Mouse (Mus musculus) limb, embryonic 12.5 days (tissue): ENCODE results near the gene Pheta2. TPM values are rescaled to one million over a fixed set of nuclear protein-coding genes. Genes with fewer than 3 reads are reported as not detected.
"Not testable (repeated sequence)": the region's sequence is repeated elsewhere in the genome, so short reads cannot be mapped to it uniquely, and the experiment has no call there.

ENCODE experiments used
- ATAC-seq: fragments of 200-750 bp; cut with Nextera tagmentation; 2 replicates; pipeline ENCODE4 v1.8.0; 2017; ENCODE audit warnings: low read depth, moderate TSS enrichment; ENCODE audit not compliant: insufficient number of reproducible peaks, insufficient read depth, low FRiP score, low TSS enrichment
- H3K27ac ChIP-seq: fragments of 300-500 bp; sonication (generic); 2 replicates; pipeline ENCODE4 v1.5.1; 2016; ENCODE audit warnings: mild to moderate bottlenecking, moderate library complexity
- H3K27me3 ChIP-seq: fragments of 300-500 bp; sonication (generic); 2 replicates; pipeline ENCODE4 v1.6.1; 2016; ENCODE audit warnings: mild to moderate bottlenecking, moderate library complexity
- H3K36me3 ChIP-seq: fragments of 300-500 bp; sonication (generic); 2 replicates; pipeline ENCODE4 v1.6.1; 2016; ENCODE audit warnings: mild to moderate bottlenecking, moderate library complexity
- H3K4me1 ChIP-seq: fragments of 300-500 bp; sonication (generic); replicated peaks from 2 replicates; pipeline ENCODE4 v1.6.1; 2016
- H3K4me2 ChIP-seq: fragments of 300-500 bp; sonication (generic); 2 replicates; pipeline ENCODE4 v1.6.1; 2016; ENCODE audit warnings: mild to moderate bottlenecking, moderate library complexity
- H3K4me3 ChIP-seq: fragments of 300-500 bp; sonication (generic); replicated peaks from 2 replicates; pipeline ENCODE4 v1.5.1; 2016; ENCODE audit warnings: mild to moderate bottlenecking
- H3K9ac ChIP-seq: fragments of 300-500 bp; sonication (generic); replicated peaks from 2 replicates; pipeline ENCODE4 v1.6.1; 2016; ENCODE audit warnings: mild to moderate bottlenecking, moderate library complexity
- H3K9me3 ChIP-seq: fragments of 300-500 bp; sonication (generic); 2 replicates; pipeline ENCODE4 v1.6.1; 2016; ENCODE audit warnings: mild to moderate bottlenecking, moderate library complexity
- WGBS: fragments of 180-500 bp; shearing (Covaris S2); methylation state at CpG from one replicate; pipeline ENCODE4 v1.1.7; 2016; 5-methylcytosine and 5-hydroxymethylcytosine counted together
- polyA plus RNA-seq: library from polyadenylated mRNA; unstranded; fragments of >200 nt; fragmentation: Nextera tagmentation; extraction: Ambion mirVana; gene quantifications from 2 replicates; pipeline ENCODE4 v1.2.1, GENCODE M21; 2016

Pheta2 gene
- polyA plus RNA-seq, 1 experiment from 2014 or later, result 11.0 TPM

GRCm38 (mm10) chr15:82353078-82353744 lies 14.5 kb downstream of the Pheta2 start:
- Histone ChIP-seq H3K9ac (peak overlapping the region; percentile 93), H3K27ac (peak overlapping the region; percentile 84), H3K9me3 (no peaks in the 10 kb centered on the region), H3K4me3 (peak overlapping the region; percentile 93), H3K27me3 (no peaks in the 10 kb centered on the region), H3K4me2 (peak overlapping the region; percentile 86), H3K36me3 (peaks cover 35% of the 10 kb centered on the region), H3K4me1 (peaks cover 19% of the 10 kb centered on the region)
- WGBS, result 32% methylated on average over 14 of the region's 14 CpGs
- ATAC-seq, result no peak

- no peak; the same call in 1 of the 2 replicates for ATAC-seq
- WGBS, result under 1% methylated on average over 23 of the region's 23 CpGs
- Histone ChIP-seq H3K4me2 (peak overlapping the region; percentile 86), H3K9me3 (no peaks in the 10 kb centered on the region), H3K27me3 (no peaks in the 10 kb centered on the region), H3K4me1 (peaks cover 23% of the 10 kb centered on the region), H3K4me3 (peak overlapping the region; percentile 93), H3K9ac (peak overlapping the region; percentile 93), H3K36me3 (peaks cover 30% of the 10 kb centered on the region), H3K27ac (peak overlapping the region; percentile 84)
Measured at GRCm38 (mm10) chr15:82353745-82354113, 15.0 kb downstream of the Pheta2 start.

GRCm38 (mm10) chr15:82354126-82354945 lies 15.6 kb downstream of the Pheta2 start, which contains the start of gene Ndufa6:
Gene Ndufa6 (minus strand): TSS chr15:82354322.
- Histone ChIP-seq H3K4me2 (peak within 1 kb of the TSS; percentile 86), H3K4me1 (peaks cover 29% of the 10 kb centered on the region), H3K27me3 (no peaks in the 10 kb centered on the region), H3K27ac (peak within 1 kb of the TSS; percentile 85), H3K36me3 (peaks cover 24% of the 10 kb centered on the region), H3K9me3 (no peaks in the 10 kb centered on the region), H3K9ac (peak within 1 kb of the TSS; percentile 93), H3K4me3 (peak within 1 kb of the TSS; percentile 93)
- 2% methylated on average over 57 of the region's 57 CpGs for WGBS
- peak; percentile 99 for ATAC-seq

GRCm38 (mm10) chr15:82358431-82359260 lies 19.9 kb downstream of the Pheta2 start:
- Histone ChIP-seq H3K4me2 (no peak overlapping the region), H3K27ac (peak overlapping the region; percentile 41; the same call in 1 of the 2 replicates), H3K4me3 (no peak overlapping the region), H3K9ac (peak overlapping the region; percentile 37; the same call in 1 of the 2 replicates), H3K4me1 (peaks cover 12% of the 10 kb centered on the region; the same call in 1 of the 2 replicates), H3K27me3 (no peaks in the 10 kb centered on the region), H3K9me3 (no peaks in the 10 kb centered on the region), H3K36me3 (no peaks in the 10 kb centered on the region)
- no peak for ATAC-seq
- 65% methylated on average over 22 of the region's 22 CpGs for WGBS

GRCm38 (mm10) chr15:82361459-82362018 lies 22.8 kb downstream of the Pheta2 start:
- H3K9me3 ChIP-seq, result no peaks in the 10 kb centered on the region
- H3K4me2 ChIP-seq, result no peak overlapping the region
- no peaks in the 10 kb centered on the region for H3K27me3 ChIP-seq
- H3K27ac ChIP-seq, result no peak overlapping the region
- H3K36me3 ChIP-seq, result no peaks in the 10 kb centered on the region
- H3K9ac ChIP-seq, result no peak overlapping the region
- peaks cover 10% of the 10 kb centered on the region; the same call in 1 of the 2 replicates for H3K4me1 ChIP-seq
- 69% methylated on average over 11 of the region's 11 CpGs for WGBS
- no peak for ATAC-seq
- no peak overlapping the region for H3K4me3 ChIP-seq

- H3K27ac ChIP-seq, result no peak overlapping the region
- no peak overlapping the region for H3K4me2 ChIP-seq
- no peaks in the 10 kb centered on the region for H3K9me3 ChIP-seq
- ATAC-seq, result no peak
- WGBS, result 85% methylated on average over 4 of the region's 4 CpGs
- H3K4me3 ChIP-seq, result no peak overlapping the region
- no peak overlapping the region for H3K9ac ChIP-seq
- peaks cover 10% of the 10 kb centered on the region; the same call in 1 of the 2 replicates for H3K4me1 ChIP-seq
- no peaks in the 10 kb centered on the region for H3K36me3 ChIP-seq
- H3K27me3 ChIP-seq, result no peaks in the 10 kb centered on the region
Measured at GRCm38 (mm10) chr15:82362234-82362633, 23.5 kb downstream of the Pheta2 start.

- H3K4me3 ChIP-seq, H3K27ac ChIP-seq, H3K9ac ChIP-seq, H3K4me1 ChIP-seq, H3K27me3 ChIP-seq, ATAC-seq, H3K36me3 ChIP-seq, H3K4me2 ChIP-seq, H3K9me3 ChIP-seq: not testable (repeated sequence)
- WGBS, result 88% methylated on average over 10 of the region's 12 CpGs
Measured at GRCm38 (mm10) chr15:82363801-82364200, 25.1 kb downstream of the Pheta2 start.

GRCm38 (mm10) chr15:82364561-82364960 lies 25.8 kb downstream of the Pheta2 start:
- not testable (repeated sequence) for H3K27me3 ChIP-seq, H3K4me3 ChIP-seq, H3K27ac ChIP-seq, H3K9ac ChIP-seq, H3K4me1 ChIP-seq, H3K36me3 ChIP-seq, H3K9me3 ChIP-seq, ATAC-seq, H3K4me2 ChIP-seq
- WGBS, result 19% methylated on average over 6 of the region's 9 CpGs

GRCm38 (mm10) chr15:82368146-82368545 lies 29.4 kb downstream of the Pheta2 start:
- no peak for ATAC-seq
- no peak overlapping the region for H3K9ac ChIP-seq
- 88% methylated on average over 4 of the region's 4 CpGs for WGBS

GRCm38 (mm10) chr15:82368851-82369250 lies 30.1 kb downstream of the Pheta2 start:
- Histone ChIP-seq H3K9ac (no peak overlapping the region), H3K27ac (no peak overlapping the region), H3K27me3 (no peaks in the 10 kb centered on the region), H3K4me2 (no peak overlapping the region), H3K9me3 (no peaks in the 10 kb centered on the region), H3K36me3 (no peaks in the 10 kb centered on the region), H3K4me3 (no peak overlapping the region), H3K4me1 (no peaks in the 10 kb centered on the region)
- ATAC-seq, result no peak
- WGBS, result 96% methylated on average over 1 of the region's 1 CpGs

More at GRCm38 (mm10) chr15:82368146-82368545, 29.4 kb downstream of the Pheta2 start:
- H3K27ac ChIP-seq, result no peak overlapping the region
- no peaks in the 10 kb centered on the region for H3K27me3 ChIP-seq
- no peaks in the 10 kb centered on the region for H3K36me3 ChIP-seq
- no peaks in the 10 kb centered on the region for H3K9me3 ChIP-seq
- no peak overlapping the region for H3K4me2 ChIP-seq
- no peaks in the 10 kb centered on the region for H3K4me1 ChIP-seq
- no peak overlapping the region for H3K4me3 ChIP-seq
